Mouse (Mus musculus): Measurements from ENCODE around the gene Bicra.

The Bicra gene

DNA sequence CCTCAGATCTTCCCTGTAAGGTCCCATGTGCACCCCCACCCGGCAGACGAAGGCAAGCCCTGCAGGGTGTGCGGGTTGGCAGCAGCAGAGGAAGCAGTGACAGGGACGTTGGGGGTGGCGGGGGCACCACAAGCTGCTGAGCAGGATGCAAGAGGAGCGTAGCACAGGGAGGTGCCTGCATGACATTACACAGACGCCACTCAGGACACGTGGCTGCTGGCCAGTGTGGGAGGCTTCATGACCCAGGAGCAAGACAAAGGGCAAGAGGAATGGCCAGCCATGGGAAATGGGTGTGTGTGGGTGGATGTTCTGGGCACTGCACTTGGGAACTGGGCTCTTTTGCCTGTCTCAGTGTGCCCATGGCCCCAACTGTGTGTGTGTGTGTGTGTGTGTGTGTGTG is 67.5 kb downstream of the Bicra start:
- in situ Hi-C loops (cut with MboI, MseI): loop anchor here (5.0 kb wide), 1 partner anchor 77 kb away; no protein-coding TSS in a partner anchor

DNA sequence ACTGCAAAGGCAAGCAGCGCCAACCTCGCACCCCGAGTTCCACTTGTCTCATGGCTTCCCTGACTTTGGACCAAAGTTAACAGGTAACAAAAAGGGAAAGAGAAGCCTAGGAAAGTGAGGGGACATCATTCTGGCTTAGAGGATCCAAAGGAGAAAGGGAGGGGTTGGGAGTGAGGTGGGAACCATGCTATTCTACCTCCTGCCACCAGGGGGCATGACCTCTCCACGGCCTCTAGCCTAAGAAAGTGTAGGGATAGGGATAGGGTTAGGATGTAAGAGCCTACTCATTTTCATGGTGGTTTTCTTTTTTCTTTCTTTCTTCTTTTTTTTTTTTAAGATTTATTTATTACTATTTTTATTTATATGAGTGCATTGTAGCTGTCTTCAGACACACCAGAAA is 71.8 kb downstream of the Bicra start:
- in situ Hi-C loops (cut with MboI, MseI): no loop called here

DNA sequence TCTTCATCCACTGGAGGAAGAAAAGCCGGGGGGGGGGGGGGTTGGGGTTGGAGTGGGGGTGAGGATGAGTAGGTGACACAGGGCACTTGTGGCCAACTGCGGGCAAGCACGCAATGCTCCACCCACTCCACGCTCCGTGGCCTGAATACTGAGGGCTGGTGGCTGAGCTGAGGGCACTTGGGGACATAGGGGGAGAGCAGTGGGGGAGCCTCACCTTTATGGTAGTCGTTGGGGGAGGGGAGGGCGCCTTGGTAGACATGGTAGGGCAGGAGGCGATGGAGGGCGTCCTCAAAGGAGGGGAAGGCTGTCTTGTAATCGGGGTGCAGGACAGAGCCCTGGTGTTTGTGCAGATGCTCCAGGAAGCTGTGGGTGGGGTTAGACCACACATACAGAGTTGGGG is 72.3 kb downstream of the Bicra start:
- in situ Hi-C loops (cut with MboI, MseI): no loop called here

DNA sequence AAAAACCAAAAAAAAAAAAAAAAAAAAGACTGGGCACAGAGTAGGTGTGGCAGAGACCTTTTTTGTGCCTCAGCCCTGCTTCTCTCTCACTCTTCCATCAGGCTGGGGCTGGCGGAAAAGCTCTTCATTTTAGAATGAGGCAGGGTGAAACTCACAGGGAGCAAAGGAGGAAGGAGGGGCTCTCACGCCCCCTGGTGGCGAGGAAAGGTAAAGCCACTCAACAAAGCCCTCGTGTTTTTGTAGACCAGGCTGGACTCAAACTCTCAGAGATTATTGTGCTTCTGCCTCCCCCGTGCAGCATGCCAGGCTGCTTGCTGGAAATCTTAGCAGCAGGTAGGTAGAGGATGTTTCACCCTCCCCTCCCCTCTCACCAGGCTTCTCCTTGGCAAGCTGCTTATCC is 73.0 kb downstream of the Bicra start:
- in situ Hi-C loops (cut with MboI, MseI): loop anchor here (5.0 kb wide), 2 partner anchors 38 to 42 kb away; no protein-coding TSS in a partner anchor

DNA sequence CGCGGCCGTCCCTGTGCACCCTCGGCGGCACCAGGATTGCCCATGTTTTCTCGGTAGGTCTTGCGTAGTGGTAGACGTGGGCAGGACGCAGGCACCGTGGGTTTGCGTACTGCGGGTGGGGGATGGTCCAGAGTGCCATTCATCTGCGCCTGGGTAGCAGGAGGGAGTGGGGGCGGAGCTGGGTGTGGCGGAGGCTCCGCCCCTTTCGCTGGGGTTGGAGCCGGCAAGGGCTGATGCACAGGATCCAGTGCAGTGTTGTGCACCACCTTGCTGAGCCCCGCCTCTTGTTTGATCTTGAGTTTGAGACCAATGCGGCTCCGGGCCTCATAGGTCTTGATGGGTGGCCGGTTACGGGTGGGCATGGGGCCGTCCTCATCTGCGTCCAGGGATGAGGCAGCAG is 75.5 kb downstream of the Bicra start:
- in situ Hi-C loops (cut with MboI, MseI): loop anchor here (5.0 kb wide), 2 partner anchors 40 kb away; no protein-coding TSS in a partner anchor

DNA sequence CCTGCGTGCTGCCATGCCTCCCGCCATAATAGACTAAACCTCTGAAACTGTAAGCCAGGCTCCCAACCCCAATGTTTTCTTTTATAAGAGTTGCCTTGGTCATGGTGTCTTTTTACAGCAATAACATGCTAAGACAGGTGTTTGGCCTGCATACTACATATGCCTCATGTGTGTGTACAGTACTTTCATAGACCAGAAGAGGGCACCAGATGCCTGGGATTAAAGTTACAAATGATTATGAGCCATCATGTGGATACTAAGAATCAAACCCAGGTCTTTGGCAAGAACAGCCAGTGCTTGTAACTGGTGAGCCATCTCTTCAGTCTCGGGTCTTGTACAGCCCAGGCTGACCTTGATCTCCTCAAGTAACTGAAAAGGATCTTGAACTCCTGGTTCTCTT is 78.0 kb downstream of the Bicra start:
- in situ Hi-C loops (cut with MboI, MseI): loop anchor here (5.0 kb wide), 2 partner anchors 37 to 43 kb away; no protein-coding TSS in a partner anchor

DNA sequence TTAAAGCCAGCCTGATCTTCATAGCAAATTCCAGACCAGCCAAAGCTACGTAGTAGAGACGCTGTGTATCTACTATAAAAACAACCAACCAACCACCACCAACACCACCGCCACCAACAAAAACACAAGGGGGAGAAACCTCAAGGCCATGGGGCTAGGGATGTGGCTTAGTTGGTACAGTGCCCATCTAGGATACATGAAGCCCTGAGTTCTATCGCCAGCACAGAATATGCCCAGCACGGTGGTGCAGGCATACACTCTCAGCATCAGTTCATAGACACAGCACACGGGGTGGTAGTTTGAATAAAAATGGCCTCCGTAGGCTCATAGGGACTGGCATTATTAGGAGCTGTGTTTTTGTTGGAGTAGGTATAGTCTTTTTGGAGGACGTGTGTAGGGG is 79.4 kb downstream of the Bicra start:
- in situ Hi-C loops (cut with MboI, MseI): no loop called here

DNA sequence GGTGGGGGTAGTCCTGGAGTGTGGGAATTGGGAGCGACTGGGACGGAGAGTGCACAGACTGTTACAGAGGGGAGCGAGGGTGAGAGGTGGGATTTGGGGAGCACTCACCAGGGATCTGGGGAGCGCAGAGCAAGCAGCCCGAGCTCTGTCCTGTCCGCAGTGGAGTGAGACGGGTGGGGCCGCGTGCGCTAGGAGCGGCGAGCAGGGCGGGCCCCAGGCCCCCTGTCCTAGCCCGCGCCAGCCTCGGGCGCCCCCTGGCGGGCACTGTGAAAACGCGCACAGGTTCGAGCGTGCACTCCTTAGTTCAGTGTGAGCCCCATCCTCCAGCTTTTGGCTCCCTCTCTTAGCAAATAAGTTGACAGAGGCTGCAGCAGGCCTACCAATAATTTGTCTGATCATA is 80.4 kb downstream of the Bicra start, which contains the start of gene Ehd2:
Ehd2 (minus strand) TSS at position 256 of the 400 bp plus-strand sequence.
- in situ Hi-C loops (cut with MboI, MseI): no loop called here

DNA sequence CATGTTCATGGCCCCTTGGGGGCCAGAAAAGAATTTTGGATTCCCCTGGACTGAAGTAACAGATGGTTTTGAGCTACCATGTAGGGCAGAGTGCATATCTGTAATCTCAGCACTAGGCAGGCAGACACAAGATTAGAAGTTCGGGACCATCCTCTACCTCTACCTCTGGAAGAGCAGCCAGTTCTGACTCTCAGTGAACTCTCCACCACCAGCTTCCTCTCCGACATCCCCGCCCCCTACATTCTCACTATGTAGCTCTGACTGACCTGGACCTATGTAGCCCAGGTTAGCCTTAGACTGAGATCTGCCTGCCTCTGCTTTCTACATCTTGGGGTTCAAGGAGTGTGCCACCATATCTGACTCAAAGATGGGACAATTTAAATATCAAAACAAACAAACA is 81.2 kb downstream of the Bicra start:
- in situ Hi-C loops (cut with MboI, MseI): no loop called here

DNA sequence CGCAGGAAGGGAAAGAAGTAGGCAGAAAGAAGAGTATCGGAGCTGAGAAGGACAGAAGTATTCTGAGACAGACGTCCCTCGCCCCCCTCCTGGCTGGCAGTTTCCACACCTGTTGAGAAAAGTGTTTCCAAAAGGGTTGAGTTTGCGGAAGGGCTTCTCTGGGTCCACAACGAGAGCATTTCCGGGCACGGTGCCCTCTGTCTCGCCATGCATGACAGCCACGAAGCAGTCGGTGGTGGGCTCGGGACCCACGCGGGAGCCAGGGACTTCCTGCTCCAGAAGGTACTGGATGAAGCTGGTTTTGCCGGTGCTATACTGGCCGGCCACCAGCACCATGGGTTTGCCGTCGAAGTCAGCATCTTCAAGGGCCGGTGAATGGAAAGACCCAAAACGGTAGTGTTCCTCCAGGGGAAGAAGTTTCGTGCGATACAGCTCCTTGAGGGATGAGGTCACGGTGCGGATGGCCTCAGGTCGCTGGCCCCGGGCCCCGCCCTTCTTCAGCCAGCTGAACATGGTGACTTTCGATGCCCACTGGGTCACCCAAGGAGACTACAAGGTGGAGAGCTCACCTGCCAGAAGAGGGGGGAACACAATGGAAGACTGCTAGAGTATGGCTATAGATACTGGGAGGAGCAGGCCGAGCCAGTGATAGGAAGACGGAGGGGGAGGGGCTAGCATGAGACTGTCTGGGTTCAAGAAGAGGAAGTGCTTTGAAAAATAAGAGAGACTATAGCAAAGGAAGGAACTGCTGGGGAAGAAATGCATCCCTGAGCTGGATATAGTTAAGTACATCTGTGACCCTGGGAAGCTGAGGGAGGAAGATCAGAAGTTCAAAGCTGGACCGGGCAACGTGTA is 83.7 kb downstream of the Bicra start:
- in situ Hi-C loops (cut with MboI, MseI): no loop called here

DNA sequence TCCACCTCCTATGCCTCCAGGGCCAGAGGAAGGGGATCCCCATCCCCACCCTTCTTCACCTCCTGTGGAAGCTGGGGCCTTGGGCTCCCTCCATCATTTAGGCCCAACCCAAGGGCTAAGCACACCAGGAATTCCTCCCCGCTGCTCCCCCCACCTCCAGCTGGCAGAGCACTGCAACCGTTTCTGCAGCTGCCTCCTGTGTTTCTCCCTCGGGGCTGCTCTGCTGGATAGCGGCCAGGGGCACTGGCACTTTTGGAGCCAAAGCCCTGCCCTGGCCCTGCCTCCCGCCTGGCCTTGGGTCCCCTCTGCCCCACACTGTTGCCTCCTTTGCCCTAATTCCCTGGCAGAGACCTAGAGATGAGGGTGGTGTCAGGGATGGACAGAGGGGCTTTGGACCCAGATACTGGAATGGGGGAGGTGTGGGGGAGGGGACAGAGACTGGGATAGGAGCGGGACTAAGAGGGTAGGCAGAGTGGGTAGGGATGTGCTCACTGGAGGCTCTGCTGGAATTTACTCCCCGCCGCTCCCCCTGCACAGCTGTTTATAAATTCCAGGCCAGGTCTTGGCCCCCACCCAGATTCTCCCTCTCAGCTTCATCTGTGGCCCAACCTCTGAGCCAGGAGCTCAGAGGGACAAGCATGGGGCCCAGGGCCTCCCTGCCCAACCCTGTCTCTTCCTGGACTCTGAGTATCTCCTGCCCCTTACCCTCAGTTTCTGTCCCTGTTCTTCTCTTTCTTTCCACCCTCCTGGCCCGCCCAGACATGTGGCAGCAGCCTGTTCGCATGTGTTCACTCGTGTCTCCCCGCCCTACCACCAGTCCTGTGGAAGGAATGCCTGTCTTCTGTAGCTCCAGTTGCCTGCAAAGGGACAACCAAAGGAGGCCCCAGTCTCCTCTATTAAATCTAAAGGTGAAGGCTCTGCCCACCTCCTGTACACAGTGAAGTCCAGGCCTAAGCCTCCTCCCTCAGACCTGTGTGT is 85.1 kb downstream of the Bicra start:
- in situ Hi-C loops (cut with MboI, MseI): no loop called here

DNA sequence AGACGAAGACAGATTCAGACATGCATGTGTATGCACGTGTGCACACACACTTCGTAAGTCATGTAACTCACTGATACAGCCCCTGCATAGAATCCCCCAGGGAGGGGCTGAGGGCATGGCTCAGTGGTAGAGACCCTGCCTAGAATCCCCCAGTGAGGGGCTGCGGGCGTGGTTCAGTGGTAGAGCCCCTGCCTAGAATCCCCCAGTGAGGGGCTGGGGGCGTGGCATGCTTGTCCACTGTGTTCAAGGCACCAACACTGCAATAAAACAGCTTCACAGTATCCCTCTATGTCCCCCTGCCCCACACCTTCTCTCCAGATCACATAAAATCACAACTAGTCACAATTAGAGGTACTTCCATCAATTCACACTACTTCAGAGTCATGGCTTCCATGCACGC is 85.9 kb downstream of the Bicra start:
- in situ Hi-C loops (cut with MboI, MseI): no loop called here

DNA sequence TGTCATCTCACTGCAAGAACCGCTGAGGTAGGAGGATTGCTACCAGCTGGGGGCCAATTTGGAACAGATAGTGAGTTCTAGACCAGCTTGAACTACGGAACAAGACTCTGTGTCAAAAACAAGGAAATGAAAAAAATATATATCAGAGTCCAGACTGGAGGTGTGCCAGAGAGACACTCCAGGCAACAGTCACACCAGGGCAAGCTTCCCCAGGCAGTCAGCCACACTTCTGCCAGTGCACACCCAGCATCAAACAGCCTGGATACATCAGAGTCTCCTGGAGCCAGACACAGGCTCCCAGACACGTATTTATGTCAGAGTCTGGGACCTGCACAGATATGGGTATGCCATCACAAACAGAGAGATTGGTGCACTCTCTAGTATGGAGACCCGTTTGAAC is 86.5 kb downstream of the Bicra start:
- in situ Hi-C loops (cut with MboI, MseI): no loop called here

DNA sequence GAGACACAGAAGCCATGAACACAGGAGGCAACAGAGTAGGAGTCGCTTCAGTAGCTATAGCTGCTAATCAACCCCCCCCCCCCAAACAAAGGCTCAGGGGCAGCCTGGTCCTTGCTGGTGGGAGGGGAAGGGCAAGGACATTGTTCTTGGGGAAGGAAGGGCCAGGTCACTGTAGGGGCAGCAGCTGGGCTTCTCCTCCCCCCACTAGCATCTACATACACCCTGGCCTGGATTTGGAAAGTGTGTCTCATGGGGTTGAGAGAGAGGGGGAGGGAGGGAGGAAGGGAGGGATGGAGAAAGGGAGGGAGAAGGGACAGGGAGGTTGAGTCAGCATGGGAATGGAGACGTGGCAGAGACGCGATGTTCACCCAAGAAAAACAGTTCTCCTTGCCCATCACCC is 87.0 kb downstream of the Bicra start:
- in situ Hi-C loops (cut with MboI, MseI): no loop called here

DNA sequence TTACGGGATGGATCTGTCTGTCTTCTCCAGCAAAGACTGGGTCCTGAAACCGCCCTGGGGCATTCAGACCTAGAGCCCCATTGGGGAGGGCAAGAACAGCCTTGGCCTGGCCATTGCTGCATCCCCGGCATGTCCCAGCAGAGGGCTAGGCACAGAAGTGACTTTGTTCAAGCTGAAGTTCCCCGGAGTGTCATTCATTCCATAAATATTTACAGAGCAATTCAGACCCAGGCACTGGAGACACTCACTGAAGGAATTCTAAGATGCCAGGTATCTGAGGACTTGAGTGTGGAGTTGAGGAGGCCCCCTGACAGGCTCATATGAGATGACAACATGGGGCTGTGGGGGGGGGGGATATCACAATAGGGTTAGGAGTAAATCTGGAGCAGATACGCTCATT is 91.6 kb downstream of the Bicra start:
- in situ Hi-C loops (cut with MboI, MseI): no loop called here

DNA sequence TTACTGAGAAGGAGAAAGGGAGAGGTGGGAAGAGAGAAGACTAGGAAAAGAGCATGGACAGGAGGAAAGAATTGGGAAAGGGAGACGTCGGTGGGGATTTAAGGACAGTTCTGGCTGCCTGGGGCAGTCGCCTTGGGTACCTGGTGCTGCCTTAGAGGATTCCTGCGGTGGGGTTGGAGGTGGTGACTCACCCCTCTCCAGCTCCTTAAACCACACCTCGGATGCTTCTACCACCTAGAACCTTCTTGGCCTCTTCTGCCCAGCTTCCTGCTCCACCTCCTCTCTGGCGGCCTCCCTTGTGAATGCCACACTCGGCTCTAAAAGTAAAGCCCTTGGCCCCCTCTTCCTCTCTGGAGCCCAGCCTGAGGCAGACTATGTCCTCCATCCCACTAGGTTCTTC is 92.2 kb downstream of the Bicra start:
- in situ Hi-C loops (cut with MboI, MseI): no loop called here

DNA sequence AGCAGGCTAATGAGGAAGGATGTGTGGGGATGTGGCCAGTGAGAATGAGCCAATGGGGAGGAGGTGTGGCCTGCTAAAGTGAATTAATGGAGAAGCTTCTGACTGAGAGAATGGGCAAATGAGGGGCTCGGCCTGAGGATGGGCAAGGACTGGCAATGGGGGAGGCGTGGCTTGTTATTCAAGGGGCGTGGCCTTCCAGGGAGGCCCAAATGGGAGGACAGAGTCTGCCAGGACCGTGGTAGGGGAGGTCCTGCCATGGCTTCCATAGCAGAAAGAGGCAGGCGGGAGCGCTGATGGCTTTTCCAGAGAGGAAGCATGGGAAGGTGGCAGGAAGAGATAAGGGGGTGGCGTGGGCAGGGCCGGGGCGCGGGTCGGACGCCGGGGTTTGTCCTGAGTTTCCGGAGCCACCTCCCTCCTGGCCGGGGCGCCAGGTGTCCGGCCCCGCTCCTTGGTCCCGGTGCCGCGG is 92.7 kb downstream of the Bicra start:
- in situ Hi-C loops (cut with MboI, MseI): no loop called here

DNA sequence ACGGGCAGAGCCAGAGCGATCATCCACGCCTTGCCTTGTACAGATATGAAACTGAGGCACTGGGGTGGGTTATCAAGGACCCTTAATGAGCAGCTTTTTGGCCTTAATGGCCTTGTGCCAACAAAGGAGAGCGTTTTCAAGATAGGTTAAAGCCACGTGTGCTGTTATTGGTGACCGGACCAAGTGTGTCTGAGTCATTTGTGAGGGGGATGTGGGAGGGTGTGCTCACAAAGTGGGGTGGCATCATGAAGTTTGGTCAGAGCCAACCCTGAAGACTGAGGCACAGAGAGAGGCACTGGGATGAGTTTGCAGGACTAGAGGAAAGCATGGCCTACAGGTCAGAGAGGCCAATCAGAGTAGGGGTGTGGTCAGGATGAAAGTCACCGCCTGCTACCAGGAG is 93.3 kb downstream of the Bicra start:
- in situ Hi-C loops (cut with MboI, MseI): no loop called here

DNA sequence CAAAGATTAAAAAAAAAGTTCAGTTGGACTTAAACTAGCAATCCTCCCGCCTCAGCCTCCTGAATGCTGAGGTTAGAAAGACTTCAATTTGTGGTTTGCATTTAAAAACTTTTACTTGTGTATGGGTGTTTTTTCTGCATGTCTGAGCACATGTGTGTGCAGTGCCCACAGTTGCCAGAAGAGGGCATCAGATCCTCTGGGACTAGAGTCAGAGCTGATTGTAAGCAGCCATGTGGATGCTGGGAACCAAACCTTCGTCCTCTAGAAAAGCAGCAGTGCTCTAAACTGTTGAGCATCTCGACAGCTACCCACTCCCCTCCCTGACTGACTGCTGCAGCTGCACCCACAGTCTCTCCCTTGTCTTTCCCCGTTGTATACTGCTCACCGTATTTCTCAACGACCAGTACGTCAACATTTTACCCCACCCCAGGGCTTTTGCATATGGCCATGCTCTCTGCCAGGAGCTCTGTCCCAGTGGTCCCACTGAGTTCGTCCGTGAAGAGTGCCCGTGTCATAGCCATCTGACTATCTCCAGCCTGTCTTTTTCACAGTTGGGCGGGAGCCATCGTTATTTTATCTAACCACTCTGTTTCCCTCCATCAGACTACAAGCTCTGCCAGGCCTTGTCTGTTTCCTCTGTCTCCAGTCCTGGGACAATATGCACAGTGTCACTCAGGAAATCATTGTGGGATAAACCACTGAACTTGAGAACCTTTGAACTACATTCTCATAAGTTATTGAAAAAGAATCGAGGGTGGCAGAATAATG is 94.2 kb downstream of the Bicra start:
- in situ Hi-C loops (cut with MboI, MseI): no loop called here

DNA sequence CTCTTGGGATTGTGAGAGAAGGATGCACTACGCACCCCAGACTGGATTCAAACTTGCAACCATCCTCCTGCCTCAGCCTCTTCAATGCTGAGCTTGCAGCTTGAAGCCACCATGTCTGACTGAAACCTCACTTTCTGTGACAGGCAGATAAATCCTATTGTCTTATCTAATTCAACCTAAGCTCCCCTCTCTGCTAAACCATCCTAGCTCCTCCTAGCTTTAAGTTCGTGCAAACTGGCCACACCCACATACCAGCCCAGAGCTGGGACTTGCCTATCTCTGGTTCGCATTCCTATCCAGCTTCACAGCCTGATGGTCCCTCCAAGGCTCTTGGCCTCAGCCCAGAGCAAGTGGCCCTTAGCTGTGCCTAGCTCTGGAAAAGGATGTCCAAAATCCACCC is 95.3 kb downstream of the Bicra start:
- in situ Hi-C loops (cut with MboI, MseI): no loop called here

DNA sequence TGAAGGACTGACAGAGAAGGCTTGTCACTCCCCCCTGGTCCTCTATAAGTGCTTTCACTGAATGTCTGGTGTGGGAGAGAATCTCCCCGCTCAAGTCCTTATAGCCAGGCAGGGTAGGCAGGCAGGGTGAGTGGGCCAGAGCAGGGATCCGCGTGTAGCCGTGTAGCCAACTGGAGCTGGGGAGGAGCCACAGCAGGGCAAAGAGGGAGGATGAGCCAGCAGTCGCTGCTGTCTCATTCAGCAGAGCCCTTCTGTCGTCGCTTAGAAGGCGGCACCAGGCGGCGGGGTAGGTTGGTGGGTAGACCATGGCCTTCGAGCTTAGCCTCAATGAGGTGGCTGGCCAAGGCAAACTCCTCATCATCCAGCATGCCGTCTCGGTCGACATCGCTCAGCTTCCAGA is 97.7 kb downstream of the Bicra start:
- in situ Hi-C loops (cut with MboI, MseI): no loop called here
